Mouse (Mus musculus): ENCODE results near the gene Hist1h2ac.

The Hist1h2ac gene

GRCm38 (mm10) chr13:23682623-23682946 lies 1.2 kb downstream of the Hist1h2ac start:
- peaks cover 15% of the 10 kb centered on the region for H3K4me1 ChIP-seq (replicated peaks; ENCODE audit: low read depth, low read length)
- no peaks in the 10 kb centered on the region for H3K27me3 ChIP-seq (ENCODE audit: insufficient read depth, low read length)
- no peaks in the 10 kb centered on the region for H3K36me3 ChIP-seq (ENCODE audit: insufficient read depth, low read length)
- TF ChIP-seq NANOG (IDR thresholded peaks at IDR 0.05; ENCODE audit: borderline replicate concordance, low read length): no peak
- TF ChIP-seq CTCF (conservative IDR thresholded peaks at IDR 0.05; ENCODE audit: low read length): no peak
- TF ChIP-seq POU5F1 (IDR thresholded peaks at IDR 0.05; ENCODE audit: borderline replicate concordance, low read length): no peak
- peak overlapping the region; percentile 71 for H3K4me3 ChIP-seq (replicated peaks; ENCODE audit: low read length)
- H3K9me3 ChIP-seq (ENCODE audit: low read length): no peaks in the 10 kb centered on the region

DNA sequence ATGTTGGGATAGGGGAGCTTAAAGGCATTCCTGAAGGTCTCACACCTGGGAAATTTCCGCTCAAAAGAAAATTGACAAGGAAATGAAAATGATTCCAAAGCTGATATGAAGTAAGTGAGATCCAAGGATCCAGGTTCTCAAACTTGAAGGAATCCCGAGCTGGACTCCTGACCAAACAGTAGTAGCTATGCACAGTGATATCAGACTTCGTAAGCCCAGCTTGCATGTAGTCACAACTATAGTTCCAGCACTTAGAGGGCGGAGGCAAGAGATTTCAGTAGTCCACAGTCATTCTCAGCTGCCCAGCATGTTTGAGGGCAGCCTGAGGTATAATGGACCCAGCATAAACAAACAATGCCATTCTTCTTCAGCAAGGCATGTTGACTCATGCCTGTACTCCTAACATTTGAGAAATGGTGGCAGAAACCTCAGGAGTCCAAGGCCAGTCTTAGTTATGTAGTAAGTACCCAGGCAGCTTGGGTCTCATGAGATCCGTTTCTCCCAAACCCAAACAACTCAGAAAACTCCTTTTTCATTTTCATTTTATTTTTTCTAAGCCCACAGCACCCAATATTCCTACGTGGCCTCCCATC lies 1.7 kb downstream of the Hist1h2ac start:
- Histone ChIP-seq H3K9me3 (ENCODE audit: low read length) (no peaks in the 10 kb centered on the region), H3K4me1 (replicated peaks; ENCODE audit: low read depth, low read length) (peaks cover 15% of the 10 kb centered on the region), H3K4me3 (replicated peaks; ENCODE audit: low read length) (no peak overlapping the region; the same call in 1 of the 2 replicates), H3K36me3 (ENCODE audit: insufficient read depth, low read length) (no peaks in the 10 kb centered on the region), H3K27me3 (ENCODE audit: insufficient read depth, low read length) (no peaks in the 10 kb centered on the region)
- no peak for TF ChIP-seq CTCF (conservative IDR thresholded peaks at IDR 0.05; ENCODE audit: low read length)
- TF ChIP-seq NANOG (IDR thresholded peaks at IDR 0.05; ENCODE audit: borderline replicate concordance, low read length): no peak
- no peak for TF ChIP-seq POU5F1 (IDR thresholded peaks at IDR 0.05; ENCODE audit: borderline replicate concordance, low read length)

DNA sequence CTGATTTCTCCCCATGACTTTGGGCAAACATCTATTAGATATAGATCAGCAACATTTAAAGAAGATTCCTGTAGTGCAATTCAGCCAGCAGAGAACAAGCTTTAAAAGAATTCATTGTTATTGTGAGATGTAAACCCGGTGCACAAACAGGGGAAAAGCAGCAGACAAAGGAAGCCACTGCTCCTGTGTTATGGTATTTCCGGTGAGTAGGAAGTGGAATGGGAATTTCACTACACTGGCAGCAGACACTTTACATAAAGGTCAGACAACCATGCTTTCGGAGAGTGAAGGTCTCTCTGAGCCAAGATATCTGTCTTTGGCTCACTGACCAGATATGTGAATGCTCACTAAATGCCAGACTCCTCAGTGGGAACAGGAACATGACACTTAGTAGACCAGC lies 21.2 kb downstream of the Hist1h2ac start:
- no peaks in the 10 kb centered on the region for H3K27me3 ChIP-seq (ENCODE audit: insufficient read depth, low read length)
- no peak overlapping the region for H3K4me3 ChIP-seq (replicated peaks; ENCODE audit: low read length)
- H3K9me3 ChIP-seq (ENCODE audit: low read length): no peaks in the 10 kb centered on the region
- H3K4me1 ChIP-seq (replicated peaks; ENCODE audit: low read depth, low read length): 0 out of 2 replicates have a peak, but pooled peaks cover 2% of the 10 kb centered on the region
- no peaks in the 10 kb centered on the region for H3K36me3 ChIP-seq (ENCODE audit: insufficient read depth, low read length)
- TF ChIP-seq NANOG (IDR thresholded peaks at IDR 0.05; ENCODE audit: borderline replicate concordance, low read length) (no peak), POU5F1 (IDR thresholded peaks at IDR 0.05; ENCODE audit: borderline replicate concordance, low read length) (no peak), CTCF (conservative IDR thresholded peaks at IDR 0.05; ENCODE audit: low read length) (no peak)

- Histone ChIP-seq H3K4me3 (replicated peaks; ENCODE audit: low read length) (no peak overlapping the region), H3K4me1 (replicated peaks; ENCODE audit: low read depth, low read length) (0 out of 2 replicates have a peak, but pooled peaks cover 2% of the 10 kb centered on the region), H3K36me3 (ENCODE audit: insufficient read depth, low read length) (no peaks in the 10 kb centered on the region), H3K27me3 (ENCODE audit: insufficient read depth, low read length) (no peaks in the 10 kb centered on the region), H3K9me3 (ENCODE audit: low read length) (peaks cover 8% of the 10 kb centered on the region; the same call in 1 of the 2 replicates)
- TF ChIP-seq POU5F1 (IDR thresholded peaks at IDR 0.05; ENCODE audit: borderline replicate concordance, low read length) (no peak), NANOG (IDR thresholded peaks at IDR 0.05; ENCODE audit: borderline replicate concordance, low read length) (no peak), CTCF (conservative IDR thresholded peaks at IDR 0.05; ENCODE audit: low read length) (no peak)
These were observed 23.9 kb downstream of the Hist1h2ac start for GRCm38 (mm10) chr13:23659636-23660366.

Data from E14TG2a.4 (cell line).